Mouse (Mus musculus): ENCODE data around the gene Iqcm.

- TF ChIP-seq CTCF (IDR thresholded peaks at IDR 0.05; ENCODE audit: low read depth): no peak
- TF ChIP-seq EP300 (IDR thresholded peaks at IDR 0.05; ENCODE audit: low read depth): no peak
Measured at GRCm38 (mm10) chr8:75917603-75918344, 469.3 kb downstream of the Iqcm start.

Measured in liver, postnatal 0 days (tissue).